Mouse (Mus musculus): ENCODE results near the gene Eif4ebp2.

DNA sequence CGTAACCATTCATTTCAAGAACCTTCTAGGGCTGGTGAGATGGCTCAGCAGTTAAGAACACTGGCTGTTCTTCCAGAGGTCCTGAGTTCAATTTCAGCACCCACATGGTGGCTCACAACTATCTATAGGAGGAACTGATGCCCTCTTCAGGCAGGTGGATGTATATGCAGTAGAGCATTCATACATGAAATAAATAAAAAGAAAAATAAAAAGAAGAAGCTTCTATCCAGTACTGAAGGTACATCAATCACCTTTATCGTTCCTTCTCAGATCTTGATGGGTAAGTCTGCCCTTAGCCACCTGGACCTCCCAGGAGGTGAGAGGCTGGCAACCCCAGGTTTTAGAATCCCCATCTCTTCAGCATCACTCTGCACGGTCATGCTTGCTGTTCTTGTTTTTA lies 37.2 kb downstream of the Eif4ebp2 start:
- TF ChIP-seq CTCF (conservative IDR thresholded peaks at IDR 0.05; ENCODE audit: low read length) (peak; percentile 34), NANOG (IDR thresholded peaks at IDR 0.05; ENCODE audit: borderline replicate concordance, low read length) (no peak), POU5F1 (IDR thresholded peaks at IDR 0.05; ENCODE audit: borderline replicate concordance, low read length) (no peak)

Data from E14TG2a.4 (cell line).